Mouse (Mus musculus) gastrocnemius, postnatal 10 days (tissue): ENCODE data around the gene Klhdc2. TPM values are rescaled to one million over a fixed set of nuclear protein-coding genes. Genes with fewer than 3 reads are reported as not detected.

ENCODE experiments used
- DNase-seq: peaks from one replicate; pipeline ENCODE4 v3.0.0; 2021; ENCODE audit warnings: mixed read lengths
- total RNA-seq, 2 experiments: library from RNA; stranded (reverse); gene quantifications; 2 replicates each; pipeline ENCODE4 v1.2.3; 2021

Gene Klhdc2
- total RNA-seq, 2 experiments from 2014 or later: 76.3 to 87.7 TPM

DNA sequence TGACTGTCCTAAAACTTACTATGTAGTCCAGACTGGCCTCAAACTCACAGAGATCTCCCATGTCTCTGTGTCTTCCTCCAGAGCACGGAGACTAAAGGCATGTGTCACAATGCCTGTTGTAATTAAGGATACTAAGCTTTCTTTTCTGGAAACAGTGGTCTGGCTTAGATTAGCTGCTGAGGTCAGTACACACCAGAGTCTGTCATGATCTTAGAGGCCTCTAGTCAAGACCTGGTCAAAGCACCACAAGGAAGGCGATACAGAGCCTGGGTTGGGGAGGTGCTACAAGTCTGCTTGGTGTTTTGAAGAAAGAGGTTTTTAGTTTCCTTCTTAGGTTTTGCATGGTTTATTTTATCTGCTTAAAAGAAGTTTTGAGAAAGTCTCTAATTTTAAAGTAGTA, 3.9 kb downstream of the Klhdc2 start:
- DNase-seq: no peak

DNA sequence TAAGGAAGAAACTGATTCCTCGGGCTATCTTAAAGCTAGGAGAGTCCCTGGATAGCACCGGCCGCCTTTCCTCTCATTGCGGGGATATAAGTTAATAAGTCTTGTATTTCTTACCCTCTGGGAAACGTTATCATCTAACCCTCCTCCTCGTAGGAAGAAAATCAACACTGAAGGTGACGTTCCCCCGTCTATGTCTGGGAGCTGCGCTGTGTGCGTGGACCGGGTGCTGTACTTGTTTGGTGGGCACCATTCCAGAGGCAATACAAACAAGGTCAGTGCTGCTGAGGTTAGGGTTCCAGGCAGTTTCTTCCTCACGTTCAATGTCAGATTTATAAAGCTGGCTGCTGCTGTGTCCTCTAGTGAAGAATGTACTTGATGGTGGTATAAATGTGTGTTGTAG, 5.7 kb downstream of the Klhdc2 start:
- no peak for DNase-seq

DNA sequence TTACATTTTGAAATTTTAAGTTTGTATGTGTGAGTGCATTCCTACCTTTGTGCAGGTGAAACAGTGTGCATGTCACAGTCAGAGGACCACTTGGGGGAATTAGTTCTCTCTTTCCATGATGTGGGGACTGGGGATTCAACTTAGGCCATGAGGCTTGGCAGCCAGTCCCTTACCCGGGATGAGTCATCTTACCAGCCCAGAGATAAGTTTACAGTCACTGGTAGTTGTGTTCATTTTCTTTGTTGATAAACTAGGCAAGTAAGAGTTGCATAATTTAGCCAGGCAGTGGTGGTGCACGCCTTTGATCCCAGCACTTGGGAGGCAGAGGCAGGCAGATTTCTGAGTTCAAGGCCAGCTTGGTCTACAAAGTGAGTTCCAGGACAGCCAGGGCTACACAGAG, 7.6 kb downstream of the Klhdc2 start:
- DNase-seq: no peak

GRCm38 (mm10) chr12:69306333-69306732, 9.9 kb downstream of the Klhdc2 start:
- no peak for DNase-seq

DNA sequence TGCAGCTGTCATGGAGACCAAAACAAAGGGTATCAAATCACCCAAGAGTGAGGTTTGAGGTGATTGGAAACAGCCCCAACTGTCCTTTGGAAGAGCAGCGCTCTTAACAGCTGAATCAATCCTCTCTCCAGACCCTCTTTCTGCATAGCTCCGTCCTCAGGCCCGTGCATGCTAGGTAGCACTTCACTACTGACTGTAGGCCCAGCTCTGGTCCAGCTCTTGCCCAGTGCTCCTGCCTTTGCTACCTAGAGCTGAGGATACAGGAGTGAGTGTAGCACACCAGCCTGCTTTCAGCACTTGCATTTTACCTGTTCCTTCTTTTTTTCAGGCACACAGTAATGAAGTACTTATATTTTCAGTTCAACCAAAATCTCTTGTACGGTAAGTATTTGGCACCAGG, 13.2 kb downstream of the Klhdc2 start:
- DNase-seq: no peak

DNA sequence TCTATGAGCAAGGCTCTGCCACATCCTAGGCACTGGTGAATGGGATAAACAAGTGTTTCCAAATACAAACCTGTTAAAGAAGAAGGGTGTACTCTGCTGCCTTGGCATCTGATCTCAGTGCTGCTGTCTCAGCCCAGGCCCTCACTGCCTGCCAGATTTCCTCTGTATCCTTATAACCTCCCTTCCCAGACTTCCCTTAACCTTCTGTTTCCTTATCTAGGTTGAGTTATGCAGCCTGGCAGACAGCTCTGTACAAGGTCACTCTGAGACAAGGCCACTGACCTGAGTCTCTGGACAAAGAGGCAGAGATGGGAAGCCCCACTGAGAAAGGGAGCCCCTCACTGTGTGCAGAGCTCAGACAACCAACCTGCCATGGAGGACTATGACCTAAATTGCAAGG, 21.9 kb downstream of the Klhdc2 start:
- DNase-seq: no peak

GRCm38 (mm10) chr12:69331187-69331586, 34.7 kb downstream of the Klhdc2 start:
- DNase-seq: no peak

- no peak for DNase-seq
Measured at GRCm38 (mm10) chr12:69332147-69332546, 35.7 kb downstream of the Klhdc2 start.

- DNase-seq: no peak
Measured at GRCm38 (mm10) chr12:69333547-69333946, 37.1 kb downstream of the Klhdc2 start.

DNA sequence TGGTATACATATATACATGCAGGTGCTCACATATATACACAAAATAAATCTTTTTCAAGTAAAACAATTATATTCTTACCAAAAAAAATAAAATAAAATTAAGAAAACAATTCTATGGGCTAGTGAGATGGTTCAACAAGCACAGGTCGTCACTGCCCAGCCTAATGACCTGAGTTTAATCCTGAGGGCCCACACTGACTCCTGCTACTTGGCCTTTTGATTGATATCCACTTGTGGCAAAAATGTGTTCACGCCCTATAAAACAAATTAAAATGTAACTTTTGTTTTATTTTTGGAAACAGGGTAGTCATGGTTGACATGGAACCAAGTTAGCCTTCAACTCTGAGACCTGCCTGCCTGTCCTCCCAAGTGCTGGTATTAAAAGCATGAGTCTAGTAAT, 53.4 kb downstream of the Klhdc2 start:
- no peak for DNase-seq

GRCm38 (mm10) chr12:69351685-69352084, 55.2 kb downstream of the Klhdc2 start:
- DNase-seq: no peak

DNA sequence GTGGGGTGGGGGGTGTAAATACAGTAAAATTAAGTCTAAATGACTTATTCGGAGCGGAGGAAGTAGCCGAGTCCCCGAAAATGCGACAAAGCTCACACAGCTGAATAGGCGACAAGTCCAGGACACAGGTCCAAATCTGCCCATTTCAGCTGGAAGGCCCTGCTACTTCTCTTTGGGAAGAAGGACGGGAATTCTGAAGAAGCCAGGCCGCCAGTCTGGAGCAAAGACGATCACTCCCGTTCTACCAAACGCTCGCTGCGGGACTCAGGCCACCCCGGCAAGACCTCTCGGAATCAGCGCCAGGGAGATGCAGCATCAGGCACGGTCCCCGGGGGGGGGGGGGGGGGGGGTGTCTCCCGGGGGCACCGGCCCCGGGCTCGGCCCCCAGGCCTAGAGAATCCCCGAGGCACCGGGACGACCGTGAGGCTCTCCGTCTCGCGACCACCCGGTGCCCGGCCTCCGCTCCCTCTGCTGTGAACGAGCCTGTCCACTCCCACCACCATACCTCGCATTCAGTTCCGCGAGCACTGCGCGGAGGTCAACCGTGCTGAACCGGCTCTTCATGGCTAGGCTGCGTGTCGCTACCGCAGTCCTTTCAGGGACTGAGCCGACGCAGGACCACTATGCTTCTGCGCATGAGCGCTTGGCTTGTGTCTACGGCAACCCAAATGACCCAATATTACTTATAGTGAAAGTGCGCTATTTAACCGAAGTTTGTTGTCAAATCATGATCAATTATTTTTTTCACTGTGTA, 60.2 kb downstream of the Klhdc2 start, which contains the start of gene Nemf:
Nemf (minus strand) TSS at position 620 of the 754 bp plus-strand sequence.
- DNase-seq: peak; percentile 79

DNA sequence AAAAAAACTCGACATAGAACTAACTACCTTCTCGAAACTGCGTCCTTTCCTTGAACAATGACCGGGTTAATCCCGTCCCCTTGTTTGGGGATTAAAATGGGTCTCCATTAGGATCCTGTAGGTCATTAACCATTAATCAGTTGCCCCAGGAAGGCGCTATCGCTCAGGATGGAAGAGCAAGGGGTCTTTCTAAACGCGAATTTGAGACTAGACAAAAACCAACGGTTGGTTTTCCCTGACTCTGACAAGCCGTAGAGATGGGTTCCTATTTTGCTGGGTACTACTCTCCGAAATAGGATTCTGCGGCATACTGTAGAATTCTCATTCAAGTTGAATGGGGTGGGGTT, 60.8 kb downstream of the Klhdc2 start:
- no peak for DNase-seq

Other genes with a start within 250 kb of the Klhdc2 start
- 1,000 to 10,000 TPM; 1,302 to 1,393 TPM for gene Rps29, start 137.5 kb upstream of the Klhdc2 start, total RNA-seq
- 1 to 10 TPM in 1 of 2 experiments, under 1 TPM in 1; 0.56 to 1.3 TPM for gene Lrr1, start 127.9 kb upstream of the Klhdc2 start, total RNA-seq
- gene Rpl36al, start 112.6 kb upstream of the Klhdc2 start, total RNA-seq: 100 to 1,000 TPM; 336 to 338 TPM
- gene Mgat2, start 112.5 kb upstream of the Klhdc2 start, total RNA-seq: 10 to 100 TPM; 16.9 to 21.3 TPM
- gene Gm49383, start 99.6 kb upstream of the Klhdc2 start, total RNA-seq: 1 to 10 TPM; 2.7 to 3.4 TPM
- gene Dnaaf2, start 98.3 kb upstream of the Klhdc2 start, total RNA-seq: under 1 TPM; 0.61 to 0.70 TPM
- 1 to 10 TPM; 2.7 to 3.6 TPM for gene Gm49384, start 92.4 kb upstream of the Klhdc2 start, total RNA-seq
- gene Pole2, start 68.5 kb upstream of the Klhdc2 start, total RNA-seq: 1 to 10 TPM; 2.2 to 3.2 TPM
- 10 to 100 TPM; 10.1 to 13.5 TPM for gene Klhdc1, start 55.5 kb upstream of the Klhdc2 start, total RNA-seq
- gene Nemf, start 60.5 kb downstream of the Klhdc2 start, total RNA-seq: 10 to 100 TPM; 21.3 to 23.4 TPM
- gene Arf6, start 75.5 kb downstream of the Klhdc2 start, total RNA-seq: 10 to 100 TPM; 42.5 to 52.1 TPM
- under 1 TPM; 0.45 to 0.54 TPM for gene Gm9887, start 75.8 kb downstream of the Klhdc2 start, total RNA-seq